Mouse (Mus musculus): Measurements from ENCODE around the gene Thegl.
A peak's percentile ranks its signal among the peaks of the same experiment; 100 is the strongest.
"Not testable (repeated sequence)": the region's sequence is repeated elsewhere in the genome, so short reads cannot be mapped to it uniquely, and the experiment has no call there.

Gene Thegl

GRCm38 (mm10) chr5:77015544-77016482, at the start of gene Thegl:
TSS of gene Thegl (plus strand) at chr5:77016023.
- peak; percentile 47 for DNase-seq

GRCm38 (mm10) chr5:76969250-76969649, 46.6 kb upstream of the Thegl start:
- no peak for DNase-seq

- DNase-seq: not testable (repeated sequence)
Measured at GRCm38 (mm10) chr5:76971115-76971514, 44.7 kb upstream of the Thegl start.

GRCm38 (mm10) chr5:76973488-76973887, 42.3 kb upstream of the Thegl start:
- DNase-seq: no peak

- no peak for DNase-seq
Measured at GRCm38 (mm10) chr5:76974207-76974553, 41.6 kb upstream of the Thegl start.

- DNase-seq: peak; percentile 83
Measured at GRCm38 (mm10) chr5:76974554-76975285, 41.1 kb upstream of the Thegl start, which contains the start of gene Srp72. TSS of gene Srp72 (plus strand) at chr5:76974683.

- DNase-seq: no peak
Measured at GRCm38 (mm10) chr5:76975736-76976135, 40.1 kb upstream of the Thegl start.

- no peak for DNase-seq
Measured at GRCm38 (mm10) chr5:76984015-76984414, 31.8 kb upstream of the Thegl start.

GRCm38 (mm10) chr5:76990789-76991188, 25.0 kb upstream of the Thegl start:
- DNase-seq: no peak

GRCm38 (mm10) chr5:76993174-76993814, 22.5 kb upstream of the Thegl start:
- no peak for DNase-seq

- no peak for DNase-seq
Measured at GRCm38 (mm10) chr5:76998416-76998815, 17.4 kb upstream of the Thegl start.

GRCm38 (mm10) chr5:77001192-77001591, 14.6 kb upstream of the Thegl start:
- DNase-seq: no peak

GRCm38 (mm10) chr5:77004051-77004821, 11.6 kb upstream of the Thegl start, which contains the start of gene Arl9:
TSS of gene Arl9 (plus strand) at chr5:77004055.
- no peak for DNase-seq

- no peak for DNase-seq
Measured at GRCm38 (mm10) chr5:77010352-77010751, 5.5 kb upstream of the Thegl start.

GRCm38 (mm10) chr5:77011082-77011481, 4.7 kb upstream of the Thegl start:
- no peak for DNase-seq

GRCm38 (mm10) chr5:77013171-77013570, 2.7 kb upstream of the Thegl start:
- DNase-seq: no peak

- no peak for DNase-seq
Measured at GRCm38 (mm10) chr5:77028034-77028433, 12.2 kb downstream of the Thegl start.

- no peak for DNase-seq
Measured at GRCm38 (mm10) chr5:77029735-77030134, 13.9 kb downstream of the Thegl start.

GRCm38 (mm10) chr5:77035101-77035500, 19.3 kb downstream of the Thegl start:
- DNase-seq: not testable (repeated sequence)

GRCm38 (mm10) chr5:77038451-77038850, 22.6 kb downstream of the Thegl start:
- DNase-seq: no peak

- no peak for DNase-seq
Measured at GRCm38 (mm10) chr5:77039391-77039790, 23.6 kb downstream of the Thegl start.

- no peak for DNase-seq
Measured at GRCm38 (mm10) chr5:77044362-77044761, 28.5 kb downstream of the Thegl start.
